Mouse (Mus musculus) Patski (cell line): ENCODE data around the gene Igfbp4. TPM values are rescaled to one million over a fixed set of nuclear protein-coding genes. Genes with fewer than 3 reads are reported as not detected.

Experiments
- ATAC-seq: fragments of 100-300 bp; one replicate; pipeline ENCODE4 v1.8.0; 2021
- CTCF ChIA-PET: fragments of 350-600 bp; sonication (Branson Sonifier 250); formaldehyde crosslinking; loops from one replicate; lab custom pipeline; 2022; ENCODE audit warnings: inconsistent platforms; lab: Charles Lee
- POLR2A ChIA-PET: fragments of 350-600 bp; sonication (Branson Sonifier 250); formaldehyde crosslinking; loops from one replicate; lab custom pipeline; 2022; ENCODE audit warnings: antibody characterized with exemption, inconsistent platforms; lab: Charles Lee
- DNase-seq: peaks from one replicate; pipeline ENCODE4 v3.0.0-alpha.2; 2011; ENCODE audit warnings: low read depth, low spot score
- H3K27me3 ChIP-seq: fragments of 371-371 bp; one replicate; pipeline ENCODE4 v1.5.1; 2021
- CTCF ChIP-seq: fragments of 100-300 bp; IDR thresholded peaks from one replicate; pipeline ENCODE4 v1.5.1; 2021
- in situ Hi-C: fragments of 300-500 bp; cut with MboI; formaldehyde crosslinking; loops from 3 replicates; pipeline ENCODE4 v1.11.1; 2018; ENCODE audit warnings: low pct_unique_long_range_greater_than_20kb, mixed read lengths
- polyA plus RNA-seq: library from polyadenylated mRNA; unstranded; gene quantifications from one replicate; pipeline ENCODE4 v1.2.3, GENCODE M21; 2021

Igfbp4 gene
- polyA plus RNA-seq, 1 experiment from 2014 or later, result 3.0 TPM

- no peak for DNase-seq
- no peak for TF ChIP-seq CTCF
- no peak for ATAC-seq
- CTCF ChIA-PET, result interaction anchor here (0.8 to 1.2 kb wide), 2 partner anchors 103 to 107 kb away, joined by 3 read pairs; no protein-coding TSS in a partner anchor
- POLR2A ChIA-PET, result no interaction called here
- H3K27me3 ChIP-seq, result no peaks in the 10 kb centered on the region
- in situ Hi-C loops, result no loop called here
Observed at GRCm38 (mm10) chr11:99041841-99042780, 1.1 kb downstream of the Igfbp4 start.

- ChIA-PET POLR2A (no interaction called here), CTCF (no interaction called here)
- H3K27me3 ChIP-seq, result no peaks in the 10 kb centered on the region
- no peak for TF ChIP-seq CTCF
- ATAC-seq, result no peak
- DNase-seq, result no peak
- in situ Hi-C loops, result no loop called here
Observed at GRCm38 (mm10) chr11:99042834-99043431, 1.9 kb downstream of the Igfbp4 start.

GRCm38 (mm10) chr11:99043632-99044031 lies 2.6 kb downstream of the Igfbp4 start:
- ChIA-PET POLR2A (interaction anchor here (0.6 kb wide), 1 partner anchor 91 kb away, joined by 9 read pairs; no protein-coding TSS in a partner anchor), CTCF (no interaction called here)
- no peak for ATAC-seq
- no peak for TF ChIP-seq CTCF
- no peak for DNase-seq
- in situ Hi-C loops, result no loop called here
- no peaks in the 10 kb centered on the region for H3K27me3 ChIP-seq

GRCm38 (mm10) chr11:99044306-99044705 lies 3.3 kb downstream of the Igfbp4 start:
- ChIA-PET CTCF (no interaction called here), POLR2A (interaction anchor here (0.6 kb wide), 2 partner anchors 56 to 92 kb away, joined by 4 to 9 read pairs; no protein-coding TSS in a partner anchor)
- in situ Hi-C loops, result no loop called here
- ATAC-seq (no peak), DNase-seq (no peak)
- no peak for TF ChIP-seq CTCF
- peaks cover 5% of the 10 kb centered on the region for H3K27me3 ChIP-seq

- ATAC-seq (no peak), DNase-seq (no peak)
- in situ Hi-C loops, result loop anchor here (5.0 kb wide), 1 partner anchor 67 kb away; no protein-coding TSS in a partner anchor
- CTCF ChIA-PET, result interaction anchor here (1.2 to 2.7 kb wide), 4 partner anchors 10 to 126 kb away, joined by 3 to 8 read pairs (median 4); no protein-coding TSS in a partner anchor
- POLR2A ChIA-PET, result interaction anchor here (0.6 kb wide), 2 partner anchors 54 to 105 kb away, joined by 3 to 4 read pairs; no protein-coding TSS in a partner anchor
- TF ChIP-seq CTCF, result no peak
- peaks cover 9% of the 10 kb centered on the region for H3K27me3 ChIP-seq
Observed at GRCm38 (mm10) chr11:99045159-99045889, 4.3 kb downstream of the Igfbp4 start.

- DNase-seq, result no peak
Observed at GRCm38 (mm10) chr11:99047120-99047519, 6.1 kb downstream of the Igfbp4 start.

GRCm38 (mm10) chr11:99047643-99048042 lies 6.6 kb downstream of the Igfbp4 start:
- in situ Hi-C loops, result loop anchor here (5.0 kb wide), 1 partner anchor 65 kb away; no protein-coding TSS in a partner anchor
- no peak for DNase-seq
- no peak for ATAC-seq
- no peak for TF ChIP-seq CTCF
- POLR2A ChIA-PET, result no interaction called here
- CTCF ChIA-PET, result interaction anchor here (2.3 to 2.7 kb wide), 2 partner anchors 12 to 18 kb away, joined by 5 to 8 read pairs; no protein-coding TSS in a partner anchor
- H3K27me3 ChIP-seq, result peaks cover 9% of the 10 kb centered on the region

More at GRCm38 (mm10) chr11:99047120-99047519, 6.1 kb downstream of the Igfbp4 start:
- no peak for TF ChIP-seq CTCF
- CTCF ChIA-PET, result interaction anchor here (1.4 to 2.7 kb wide), 2 partner anchors 19 to 25 kb away, joined by 3 to 8 read pairs; no protein-coding TSS in a partner anchor
- no peak for ATAC-seq
- in situ Hi-C loops, result loop anchor here (5.0 kb wide), 1 partner anchor 65 kb away; no protein-coding TSS in a partner anchor
- POLR2A ChIA-PET, result no interaction called here
- peaks cover 9% of the 10 kb centered on the region for H3K27me3 ChIP-seq

- ChIA-PET POLR2A (no interaction called here), CTCF (interaction anchor here (1.5 kb wide), 1 partner anchor 9 kb away, joined by 4 read pairs; no protein-coding TSS in a partner anchor)
- peaks cover 5% of the 10 kb centered on the region for H3K27me3 ChIP-seq
- DNase-seq (no peak), ATAC-seq (no peak)
- in situ Hi-C loops, result no loop called here
- TF ChIP-seq CTCF, result no peak
Observed at GRCm38 (mm10) chr11:99055143-99055542, 14.1 kb downstream of the Igfbp4 start.

GRCm38 (mm10) chr11:99055571-99056452 lies 14.8 kb downstream of the Igfbp4 start:
- CTCF ChIA-PET, result interaction anchor here (1.5 kb wide), 1 partner anchor 10 kb away, joined by 4 read pairs; no protein-coding TSS in a partner anchor
- ATAC-seq (no peak), DNase-seq (no peak)
- POLR2A ChIA-PET, result no interaction called here
- in situ Hi-C loops, result no loop called here
- H3K27me3 ChIP-seq, result peaks cover 5% of the 10 kb centered on the region
- TF ChIP-seq CTCF, result no peak
